Mouse (Mus musculus) ES-Bruce4 (cell line): ENCODE data around the gene Tspan11.

Experiments
- CTCF ChIP-seq: IDR thresholded peaks from one replicate; pipeline ENCODE4 v1.8.1; 2011; ENCODE audit warnings: low read depth, low read length
- EP300 ChIP-seq: IDR thresholded peaks from 2 replicates; pipeline ENCODE4 v1.6.1; 2011; ENCODE audit warnings: low read depth, low read length; ENCODE audit not compliant: insufficient read depth
- POLR2A ChIP-seq: IDR thresholded peaks from one replicate; pipeline ENCODE4 v1.8.1; 2011; ENCODE audit warnings: low read length; ENCODE audit not compliant: insufficient read depth

DNA sequence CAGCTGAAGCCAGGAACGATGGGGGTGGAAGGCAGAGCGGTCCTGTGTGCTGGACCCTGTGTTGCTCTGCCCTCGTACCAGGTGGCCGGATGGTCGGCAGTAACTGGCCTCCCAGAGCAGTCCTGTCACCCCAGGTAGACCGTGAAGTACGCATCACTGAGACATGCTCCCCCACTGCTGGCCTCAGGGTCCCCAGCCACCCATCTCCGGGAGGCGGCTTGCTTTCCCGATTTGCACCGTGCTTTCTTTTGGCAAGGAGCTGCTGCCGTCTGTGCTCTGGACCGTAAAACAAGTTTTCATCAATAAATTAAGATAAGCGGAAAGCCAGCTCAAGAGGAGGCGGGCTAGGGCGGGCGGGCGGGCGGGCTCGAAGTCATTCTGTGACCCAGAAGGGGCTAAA, 91.6 kb downstream of the Tspan11 start:
- TF ChIP-seq POLR2A, result no peak
- no peak for TF ChIP-seq CTCF
- no peak for TF ChIP-seq EP300
